Comparison of ENCODE assay signal across 26 mouse cellular contexts in genomic region chr6:95592396-95592795, GRCm38 (mm10).
DNase-seq lines count a peak whose midpoint lies in the region; ATAC-seq lines count a peak whose summit lies in the region.
"Had no signal": no experiment of that assay in that cellular context is flagged by ENCODE, and none has a peak within 500 bp of the region (broad histone marks: within the 10 kb centered on the region; RNA-seq: fewer than 3 reads in every experiment).

No protein-coding gene starts in this region.

- no peak overlapping the region for H3K27ac ChIP-seq in heart, embryonic 11.5 days (ENCODE audit: low read depth, low read length)
- peak overlapping the region; percentile 9; the same call in 1 of the 2 replicates for H3K27ac ChIP-seq in kidney, embryonic 15.5 days
- H3K27ac ChIP-seq in kidney, embryonic 14.5 days (ENCODE audit: low read depth, low read length): no peak overlapping the region
- H3K27ac ChIP-seq in forebrain, embryonic 16.5 days (ENCODE audit: low read length): no peak overlapping the region
- H3K27ac ChIP-seq: embryonic facial prominence, embryonic 10.5 days; embryonic facial prominence, embryonic 13.5 days; forebrain, embryonic 12.5 days; forebrain, embryonic 15.5 days; hindbrain, embryonic 10.5 days; hindbrain, embryonic 13.5 days had no signal

- WGBS in heart, embryonic 11.5 days (ENCODE audit: insufficient replicate concordance): 76% methylated on average over 6 of the region's 6 CpGs
- 70% methylated on average over 6 of the region's 6 CpGs for WGBS in kidney, embryonic 15.5 days
- WGBS in kidney, embryonic 14.5 days: 59% methylated on average over 6 of the region's 6 CpGs
- WGBS in forebrain, embryonic 16.5 days: 91% methylated on average over 6 of the region's 6 CpGs

- no peak overlapping the region for H3K4me2 ChIP-seq in heart, embryonic 11.5 days
- H3K4me2 ChIP-seq in kidney, embryonic 15.5 days: no peak overlapping the region
- no peak overlapping the region for H3K4me2 ChIP-seq in kidney, embryonic 14.5 days (replicated peaks; ENCODE audit: low read depth, low read length)
- H3K4me2 ChIP-seq in forebrain, embryonic 16.5 days (ENCODE audit: low read length): no peak overlapping the region
- H3K4me2 ChIP-seq: embryonic facial prominence, embryonic 13.5 days; forebrain, embryonic 12.5 days; forebrain, embryonic 15.5 days; hindbrain, embryonic 13.5 days had no signal

- no peaks in the 10 kb centered on the region for H3K9me3 ChIP-seq in heart, embryonic 11.5 days (replicated peaks; ENCODE audit: control insufficient read depth, low read length)
- no peaks in the 10 kb centered on the region for H3K9me3 ChIP-seq in kidney, embryonic 15.5 days (replicated peaks)
- H3K9me3 ChIP-seq in kidney, embryonic 14.5 days (ENCODE audit: control insufficient read depth, low read length): no peaks in the 10 kb centered on the region
- no peaks in the 10 kb centered on the region for H3K9me3 ChIP-seq in forebrain, embryonic 16.5 days (ENCODE audit: control insufficient read depth, low read length)
- H3K9me3 ChIP-seq: embryonic facial prominence, embryonic 10.5 days; embryonic facial prominence, embryonic 13.5 days; forebrain, embryonic 12.5 days; forebrain, embryonic 15.5 days; hindbrain, embryonic 10.5 days; hindbrain, embryonic 13.5 days had no signal

- ATAC-seq in heart, embryonic 11.5 days (replicated peaks; ENCODE audit: insufficient number of reproducible peaks, low FRiP score, low TSS enrichment): no peak
- ATAC-seq in kidney, embryonic 15.5 days (replicated peaks; ENCODE audit: low FRiP score): peak; percentile 61; the same call in 1 of the 2 replicates
- ATAC-seq in kidney, embryonic 14.5 days (ENCODE audit: low FRiP score, low TSS enrichment): no peak
- ATAC-seq in forebrain, embryonic 16.5 days: no peak
- ATAC-seq: CD4-positive, CD25-positive, alpha-beta regulatory T cell, adult 4 months; forebrain, embryonic 15.5 days; hindbrain, embryonic 16.5 days had no signal

- intact Hi-C loops in heart, postnatal 14 days (cut with DNase I): no loop called here

- no peaks in the 10 kb centered on the region for H3K27me3 ChIP-seq in heart, embryonic 11.5 days (ENCODE audit: control insufficient read depth, insufficient read depth, low read length)
- no peaks in the 10 kb centered on the region for H3K27me3 ChIP-seq in kidney, embryonic 15.5 days
- no peaks in the 10 kb centered on the region for H3K27me3 ChIP-seq in kidney, embryonic 14.5 days (ENCODE audit: control insufficient read depth, insufficient read depth, low read length)
- no peaks in the 10 kb centered on the region for H3K27me3 ChIP-seq in forebrain, embryonic 16.5 days (replicated peaks; ENCODE audit: control insufficient read depth, insufficient read depth, low read length)
- H3K27me3 ChIP-seq: embryonic facial prominence, embryonic 13.5 days; forebrain, embryonic 12.5 days; forebrain, embryonic 15.5 days; hindbrain, embryonic 13.5 days had no signal

- DNase-seq in heart, postnatal 14 days: peak; percentile 13 to 41
- DNase-seq in kidney, adult 9 months: no peak
- peak; percentile 68 for DNase-seq in kidney, postnatal 10 days
- DNase-seq in kidney, postnatal 4 days: peak; percentile 60 to 63
- DNase-seq: adrenal gland, adult 2 months; adrenal gland, postnatal 14 days; cerebellum, adult 11 months; cerebellum, adult 2 months; cerebellum, adult 9-11 months; cerebellum, postnatal 36 days; embryo, embryonic 11 days; gastrocnemius, postnatal 10 days; gastrocnemius, postnatal 36 days had no signal

- no peaks in the 10 kb centered on the region for H3K4me1 ChIP-seq in heart, embryonic 11.5 days (ENCODE audit: control insufficient read depth, insufficient read depth, low read length)
- peaks cover 28% of the 10 kb centered on the region for H3K4me1 ChIP-seq in kidney, embryonic 15.5 days
- H3K4me1 ChIP-seq in kidney, embryonic 14.5 days (ENCODE audit: control insufficient read depth, insufficient read depth, low read length): peaks cover 17% of the 10 kb centered on the region; the same call in 1 of the 2 replicates
- peaks cover 4% of the 10 kb centered on the region for H3K4me1 ChIP-seq in forebrain, embryonic 16.5 days (replicated peaks; ENCODE audit: control insufficient read depth, insufficient read depth, low read length)
- H3K4me1 ChIP-seq: embryonic facial prominence, embryonic 13.5 days had no signal

- H3K9ac ChIP-seq in heart, embryonic 11.5 days (ENCODE audit: low read depth, low read length): no peak overlapping the region
- H3K9ac ChIP-seq in kidney, embryonic 15.5 days: no peak overlapping the region
- no peak overlapping the region for H3K9ac ChIP-seq in kidney, embryonic 14.5 days (ENCODE audit: low read depth, low read length)
- H3K9ac ChIP-seq in forebrain, embryonic 16.5 days (replicated peaks; ENCODE audit: low read depth, low read length): no peak overlapping the region
- H3K9ac ChIP-seq: embryonic facial prominence, embryonic 13.5 days; forebrain, embryonic 12.5 days; forebrain, embryonic 15.5 days; hindbrain, embryonic 13.5 days had no signal

- H3K36me3 ChIP-seq in heart, embryonic 11.5 days (ENCODE audit: control insufficient read depth, insufficient read depth, low read length): no peaks in the 10 kb centered on the region
- peaks cover 18% of the 10 kb centered on the region for H3K36me3 ChIP-seq in kidney, embryonic 15.5 days
- H3K36me3 ChIP-seq in kidney, embryonic 14.5 days (ENCODE audit: control insufficient read depth, insufficient read depth, low read length): peaks cover 4% of the 10 kb centered on the region; the same call in 1 of the 2 replicates
- no peaks in the 10 kb centered on the region for H3K36me3 ChIP-seq in forebrain, embryonic 16.5 days (ENCODE audit: control insufficient read depth, insufficient read depth)
- H3K36me3 ChIP-seq: forebrain, embryonic 12.5 days; forebrain, embryonic 15.5 days; hindbrain, embryonic 13.5 days had no signal

- no peak overlapping the region for H3K4me3 ChIP-seq in heart, embryonic 11.5 days (ENCODE audit: low read depth, low read length)
- H3K4me3 ChIP-seq in kidney, embryonic 15.5 days (replicated peaks): no peak overlapping the region
- H3K4me3 ChIP-seq in kidney, embryonic 14.5 days (ENCODE audit: low read length): no peak overlapping the region
- no peak overlapping the region for H3K4me3 ChIP-seq in forebrain, embryonic 16.5 days (replicated peaks; ENCODE audit: low read length)
- H3K4me3 ChIP-seq: embryonic facial prominence, embryonic 10.5 days; embryonic facial prominence, embryonic 13.5 days; erythroblast, embryonic 14.5 days; forebrain, embryonic 12.5 days; forebrain, embryonic 15.5 days; hindbrain, embryonic 10.5 days; hindbrain, embryonic 13.5 days had no signal
